Mouse (Mus musculus) MEL (cell line): ENCODE data around the gene Slc1a3. TPM values are rescaled to one million over a fixed set of nuclear protein-coding genes. Genes with fewer than 3 reads are reported as not detected.
A peak's percentile ranks its signal among the peaks of the same experiment; 100 is the strongest.

Source experiments
- DNase-seq: peaks from one replicate; pipeline ENCODE4 v3.0.0; 2011; ENCODE audit warnings: low read depth, low spot score
- H3K27ac ChIP-seq: 2 replicates; pipeline ENCODE4 v1.5.1; 2012; ENCODE audit warnings: low read depth, mild to moderate bottlenecking, control low read depth, low read length, moderate library complexity; ENCODE audit not compliant: control insufficient read depth
- H3K27me3 ChIP-seq, 2 experiments: fragments of 150-350 bp in 1 of 2; sonication (generic) in 1 of 2; 2 replicates each; pipeline ENCODE4 v1.6.1; 2012; ENCODE audit warnings: low read length in 2 of 2, mild to moderate bottlenecking in 2 of 2, improper control_type of control experiment in 1 of 2, moderate library complexity in 1 of 2; ENCODE audit not compliant: insufficient read depth in 2 of 2, control insufficient read depth in 1 of 2
- H3K36me3 ChIP-seq, 2 experiments: 2 replicates each; pipeline ENCODE4 v1.6.1; 2012 to 2014; ENCODE audit warnings: low read length in 2 of 2, improper control_type of control experiment in 1 of 2, inconsistent platforms in 1 of 2, mild to moderate bottlenecking in 1 of 2; ENCODE audit not compliant: insufficient read depth in 2 of 2, control insufficient read depth in 1 of 2
- H3K4me1 ChIP-seq, 2 experiments: fragments of 150-350 bp in 1 of 2; sonication (generic) in 1 of 2; 2 replicates each; pipeline ENCODE4 v1.6.1; 2012; ENCODE audit warnings: low read length in 2 of 2, improper control_type of control experiment in 1 of 2, mild to moderate bottlenecking in 1 of 2; ENCODE audit not compliant: insufficient read depth in 2 of 2, control insufficient read depth in 1 of 2
- H3K4me3 ChIP-seq, 2 experiments: fragments of 150-350 bp in 1 of 2; sonication (generic) in 1 of 2; 2 replicates each; pipeline ENCODE4 v1.5.1; 2012; ENCODE audit warnings: low read depth in 2 of 2, low read length in 2 of 2, mild to moderate bottlenecking in 2 of 2, moderate library complexity in 2 of 2, control low read depth in 1 of 2, improper control_type of control experiment in 1 of 2; ENCODE audit not compliant: control insufficient read depth in 1 of 2, insufficient read depth in 1 of 2
- H3K79me2 ChIP-seq: 2 replicates; pipeline ENCODE4 v1.6.1; 2012; ENCODE audit warnings: mild to moderate bottlenecking, low read length, moderate library complexity; ENCODE audit not compliant: control insufficient read depth, poor library complexity, insufficient read depth
- H3K9ac ChIP-seq: 2 replicates; pipeline ENCODE4 v1.6.1; 2012; ENCODE audit warnings: low read depth, mild to moderate bottlenecking, control low read depth, low read length, moderate library complexity; ENCODE audit not compliant: control insufficient read depth, poor library complexity, severe bottlenecking
- H3K9me3 ChIP-seq: fragments of 150-350 bp; sonication (generic); replicated peaks from 2 replicates; pipeline ENCODE4 v1.6.1; 2012; ENCODE audit warnings: mild to moderate bottlenecking, low read length, improper control_type of control experiment, moderate library complexity; ENCODE audit not compliant: insufficient read depth
- CHD1 ChIP-seq: IDR thresholded peaks from 2 replicates; pipeline ENCODE4 v1.6.1; 2012; ENCODE audit warnings: low read depth, mild to moderate bottlenecking, inconsistent platforms, low read length, improper control_type of control experiment
- E2F4 ChIP-seq: IDR thresholded peaks from 2 replicates; pipeline ENCODE4 v1.6.1; 2011; ENCODE audit warnings: low read depth, low read length, improper control_type of control experiment, borderline replicate concordance
- ELF1 ChIP-seq: IDR thresholded peaks from 2 replicates; pipeline ENCODE4 v1.6.1; 2014; ENCODE audit warnings: low read depth, mild to moderate bottlenecking, inconsistent platforms, low read length, improper control_type of control experiment, moderate library complexity
- EP300 ChIP-seq, 2 experiments: IDR thresholded peaks; 2 replicates each; pipeline ENCODE4 v1.6.1; 2011; ENCODE audit warnings: improper control_type of control experiment in 2 of 2, low read length in 2 of 2, low read depth in 1 of 2, mild to moderate bottlenecking in 1 of 2
- ETS1 ChIP-seq: IDR thresholded peaks from 2 replicates; pipeline ENCODE4 v1.6.1; 2012; ENCODE audit warnings: low read depth, mild to moderate bottlenecking, inconsistent platforms, low read length, improper control_type of control experiment, moderate library complexity
- GABPA ChIP-seq: IDR thresholded peaks from 2 replicates; pipeline ENCODE4 v1.6.1; 2012; ENCODE audit warnings: low read depth, mild to moderate bottlenecking, inconsistent platforms, low read length, improper control_type of control experiment, moderate library complexity
- GATA1 ChIP-seq: IDR thresholded peaks from 2 replicates; pipeline ENCODE4 v1.6.1; 2011; ENCODE audit warnings: low read depth, low read length, improper control_type of control experiment
- JUND ChIP-seq: IDR thresholded peaks from 2 replicates; pipeline ENCODE4 v1.6.1; 2011; ENCODE audit warnings: low read depth, mild to moderate bottlenecking, improper control_type of control experiment, low read length
- MXI1 ChIP-seq: IDR thresholded peaks from 2 replicates; pipeline ENCODE4 v1.6.1; 2011; ENCODE audit warnings: mild to moderate bottlenecking, low read depth, low read length, improper control_type of control experiment
- MYB ChIP-seq: IDR thresholded peaks from 2 replicates; pipeline ENCODE4 v1.6.1; 2011; ENCODE audit warnings: mild to moderate bottlenecking, low read depth, low read length, improper control_type of control experiment
- POLR2AphosphoS5 ChIP-seq: IDR thresholded peaks from 2 replicates; pipeline ENCODE4 v1.6.1; 2012; ENCODE audit warnings: low read depth, borderline replicate concordance, mild to moderate bottlenecking, inconsistent platforms, low read length, moderate library complexity, mixed read lengths
- SIN3A ChIP-seq: IDR thresholded peaks from 2 replicates; pipeline ENCODE4 v1.6.1; 2012; ENCODE audit warnings: low read length, improper control_type of control experiment, inconsistent platforms
- SMC3 ChIP-seq: IDR thresholded peaks from 2 replicates; pipeline ENCODE4 v1.6.1; 2011; ENCODE audit warnings: low read depth, low read length, improper control_type of control experiment
- TAL1 ChIP-seq: IDR thresholded peaks from 2 replicates; pipeline ENCODE4 v1.6.1; 2012; ENCODE audit warnings: mild to moderate bottlenecking, inconsistent platforms, low read length, moderate library complexity, mixed read lengths
- USF1 ChIP-seq: IDR thresholded peaks from 2 replicates; pipeline ENCODE4 v1.6.1; 2014; ENCODE audit warnings: low read depth, mild to moderate bottlenecking, inconsistent platforms, low read length, improper control_type of control experiment, moderate library complexity
- ZNF384 ChIP-seq: IDR thresholded peaks from 2 replicates; pipeline ENCODE4 v1.6.1; 2012; ENCODE audit warnings: low read depth, mild to moderate bottlenecking, inconsistent platforms, low read length, improper control_type of control experiment
- polyA plus RNA-seq, 2 experiments: library from polyadenylated mRNA; stranded (reverse) in 1 of 2; unstranded in 1 of 2; fragments of >175 nt in 1 of 2; fragments of >200 nt in 1 of 2; gene quantifications; 2 replicates each; pipeline versions ENCODE4 v1.2.1 to v1.2.4; 2012; ENCODE audit warnings: low replicate concordance in 2 of 2, low read depth in 1 of 2; ENCODE audit not compliant: insufficient read length in 2 of 2, insufficient read depth in 1 of 2, missing spikeins in 1 of 2
- total RNA-seq: library from RNA; depleted of rRNA; stranded (reverse); fragments of 300-350 nt; gene quantifications from 2 replicates; pipeline ENCODE4 v1.2.3, GENCODE M21; 2012

Slc1a3 gene
- total and polyA plus RNA-seq, 3 experiments, result not detected

DNA sequence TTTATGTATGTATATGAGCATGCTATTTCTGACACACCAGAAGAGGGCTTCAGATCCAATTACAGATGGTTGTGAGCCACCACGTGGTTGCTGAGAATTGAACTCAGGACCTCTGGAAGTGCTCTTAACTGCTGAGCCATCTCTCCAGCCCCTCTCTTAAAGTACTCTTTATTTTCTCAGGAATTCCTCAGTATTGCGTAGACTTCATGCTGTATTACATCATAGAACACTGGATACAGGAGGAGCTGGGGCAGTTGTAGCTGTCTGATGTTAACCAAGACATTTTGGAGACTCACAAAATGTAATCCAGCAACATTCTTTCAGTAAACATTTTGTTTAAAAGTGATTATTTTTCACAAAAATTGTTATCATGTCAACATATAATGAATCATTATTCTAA lies 73.3 kb downstream of the Slc1a3 start:
- TF ChIP-seq MYB (no peak), GABPA (no peak)
- H3K79me2 ChIP-seq, result no peaks in the 10 kb centered on the region
- no peak overlapping the region for H3K9ac ChIP-seq
- H3K27ac ChIP-seq, result no peak overlapping the region
- no peaks in the 10 kb centered on the region for H3K9me3 ChIP-seq
- no peaks in the 10 kb centered on the region; a peak in 1 of 4 replicates for H3K4me1 ChIP-seq
- H3K36me3 ChIP-seq, result peaks cover 0 to 6% of the 10 kb centered on the region in 2 experiments; a peak in 2 of 4 replicates
- H3K4me3 ChIP-seq, result no peak overlapping the region
- no peak for DNase-seq
- H3K27me3 ChIP-seq, result peaks cover 5 to 7% of the 10 kb centered on the region in 2 experiments

DNA sequence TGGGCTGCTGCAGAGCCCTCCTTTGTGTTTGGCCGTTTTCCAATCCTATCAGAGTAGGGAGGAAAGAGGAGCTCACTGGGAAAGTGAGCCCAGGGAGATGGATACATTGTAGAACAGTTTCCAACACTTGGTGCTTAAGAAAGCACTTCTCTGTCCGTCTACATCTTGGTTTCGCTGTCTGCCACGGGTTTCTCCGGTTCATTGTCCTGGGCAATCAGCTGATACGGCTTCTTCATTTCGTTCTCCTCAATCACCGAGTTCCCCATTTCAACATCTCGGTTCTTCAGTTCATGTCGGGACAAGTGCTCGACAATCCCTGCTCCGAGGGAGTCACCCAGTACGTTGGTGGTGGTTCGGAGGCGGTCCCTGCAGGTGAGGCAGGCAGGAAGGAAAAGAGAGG lies 74.6 kb downstream of the Slc1a3 start:
- Histone ChIP-seq H3K36me3 (peaks cover 0 to 6% of the 10 kb centered on the region in 2 experiments; a peak in 2 of 4 replicates), H3K4me3 (no peak overlapping the region), H3K4me1 (no peaks in the 10 kb centered on the region; a peak in 1 of 4 replicates), H3K79me2 (no peaks in the 10 kb centered on the region), H3K9ac (no peak overlapping the region), H3K27me3 (peaks cover 1 to 2% of the 10 kb centered on the region in 2 experiments; a peak in 2 of 4 replicates), H3K9me3 (no peaks in the 10 kb centered on the region), H3K27ac (no peak overlapping the region)
- TF ChIP-seq CHD1 (no peak), E2F4 (no peak), MYB (no peak), POLR2AphosphoS5 (no peak), MXI1 (no peak), SMC3 (no peak), ELF1 (no peak), SIN3A (no peak), GATA1 (no peak), TAL1 (no peak), GABPA (no peak)
- no peak for DNase-seq

DNA sequence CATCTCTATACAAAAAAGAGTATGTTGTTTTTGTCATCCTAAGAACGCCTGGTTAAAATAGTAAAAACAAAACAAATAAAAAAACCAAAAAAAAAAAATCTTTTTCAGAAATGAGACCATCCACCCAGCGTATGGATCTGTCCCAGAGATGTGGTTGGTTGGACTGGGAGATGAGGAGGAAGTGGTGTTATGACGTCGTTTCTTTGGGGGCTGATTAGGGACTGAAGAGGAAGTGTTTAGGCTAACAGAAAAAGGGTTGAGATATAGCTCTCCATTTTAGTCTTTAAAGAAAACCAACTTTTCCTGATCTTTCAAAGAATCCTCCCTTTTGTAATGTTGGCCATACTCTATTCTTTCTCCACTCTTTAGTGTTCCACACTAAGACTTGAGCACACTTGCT lies 75.8 kb downstream of the Slc1a3 start:
- no peaks in the 10 kb centered on the region; a peak in 1 of 4 replicates for H3K4me1 ChIP-seq
- no peak overlapping the region for H3K4me3 ChIP-seq
- H3K9ac ChIP-seq, result no peak overlapping the region
- TF ChIP-seq ZNF384 (0 out of 2 replicates have a peak, but pooled peaks have one; percentile 38), USF1 (no peak), EP300 (IDR thresholded peaks at IDR 0.05; ENCODE audit: low read depth in 1 of 2, low read length in 2 of 2) (0 out of 4 replicates have a peak, but pooled peaks of 1 of the 2 experiments have one; percentile 16), GATA1 (peak; percentile 60), ETS1 (peak; percentile 23; the same call in 1 of the 2 replicates), JUND (0 out of 2 replicates have a peak, but pooled peaks have one; percentile 8)
- TF ChIP-seq, all 39 proteins: peak for 5
- DNase-seq, result peak; percentile 73
- Histone ChIP-seq H3K27ac (no peak overlapping the region), H3K27me3 (no peaks in the 10 kb centered on the region; a peak in 1 of 4 replicates), H3K79me2 (no peaks in the 10 kb centered on the region), H3K9me3 (no peaks in the 10 kb centered on the region), H3K36me3 (peaks cover 0 to 6% of the 10 kb centered on the region in 2 experiments; a peak in 2 of 4 replicates)
